Mouse (Mus musculus): ENCODE measurements around the gene Hrasls5.

Gene Hrasls5

DNA sequence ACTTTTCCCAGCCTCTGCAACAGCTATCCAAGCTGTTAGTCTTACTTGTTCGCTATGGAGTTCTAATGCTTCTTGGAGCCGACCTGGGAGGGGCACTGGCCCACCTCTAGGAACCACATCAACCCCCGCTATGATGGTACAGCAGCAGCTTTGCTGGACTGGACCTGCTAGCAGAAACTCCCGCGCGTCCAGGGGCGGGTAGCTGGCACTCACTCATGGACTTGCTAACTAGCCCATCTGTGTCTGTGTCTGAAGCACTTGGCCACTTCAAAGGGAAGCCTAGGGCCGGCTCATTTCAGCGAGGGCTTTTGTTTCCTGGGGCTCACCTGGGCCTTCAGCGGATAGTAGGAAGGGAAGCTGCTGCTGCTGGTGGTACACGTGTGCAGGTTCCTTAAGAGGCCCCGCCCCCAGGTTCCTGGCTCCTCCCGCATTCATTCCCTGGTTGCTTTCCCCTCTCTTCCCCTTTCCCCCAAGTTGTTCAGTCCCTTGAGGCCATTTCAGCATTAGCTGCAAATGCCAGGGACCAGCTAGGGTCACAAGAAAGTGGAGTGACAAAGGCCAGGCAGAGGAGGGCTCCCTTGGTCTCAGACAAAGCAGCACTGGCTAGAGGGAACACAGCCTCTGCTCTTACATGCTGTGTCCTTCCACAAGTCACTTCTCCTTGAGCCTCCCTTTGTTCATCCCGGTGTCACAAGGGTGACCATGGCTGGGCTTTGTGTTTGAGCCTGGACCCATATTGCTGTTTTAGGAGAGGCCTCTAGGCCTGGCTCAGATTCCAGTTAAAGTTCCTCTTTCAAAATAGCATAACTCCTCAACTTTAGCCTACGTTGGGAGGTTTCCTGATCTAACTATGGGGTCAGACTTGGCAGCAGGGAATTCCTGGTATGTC lies 5.3 kb upstream of the Hrasls5 start, which contains the start of gene Lgals12:
Gene Lgals12 (minus strand): TSS at position 393 of the 889 bp plus-strand sequence.
- in situ Hi-C loops (cut with MboI; ENCODE audit: low sequenced_read_pairs), result no loop called here

DNA sequence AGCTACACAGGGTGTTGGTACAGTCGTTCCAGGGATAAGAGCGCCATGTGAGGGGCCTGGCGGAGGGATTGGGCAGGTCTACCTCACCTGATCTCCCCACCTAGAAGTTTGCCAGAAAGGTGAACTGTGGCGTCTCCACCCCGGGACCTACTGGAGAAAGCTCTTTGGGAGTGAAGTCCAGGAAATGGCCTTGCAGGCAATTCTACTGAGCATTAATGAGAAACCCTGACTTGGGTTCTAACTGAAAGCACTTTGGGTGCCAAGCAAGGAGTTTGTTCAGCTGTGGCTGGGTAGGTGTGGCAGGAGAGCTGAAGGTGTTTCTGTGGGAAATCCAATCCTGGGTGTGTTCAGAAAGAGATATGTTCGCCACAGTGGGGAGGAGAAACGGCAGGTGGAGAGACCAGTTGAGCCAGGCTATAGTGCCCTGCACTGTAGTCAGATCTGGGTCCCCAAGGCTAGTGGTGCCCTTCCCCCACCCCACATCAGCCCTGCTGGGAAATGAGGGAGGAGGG lies 4.6 kb upstream of the Hrasls5 start:
- in situ Hi-C loops (cut with MboI; ENCODE audit: low sequenced_read_pairs), result no loop called here

DNA sequence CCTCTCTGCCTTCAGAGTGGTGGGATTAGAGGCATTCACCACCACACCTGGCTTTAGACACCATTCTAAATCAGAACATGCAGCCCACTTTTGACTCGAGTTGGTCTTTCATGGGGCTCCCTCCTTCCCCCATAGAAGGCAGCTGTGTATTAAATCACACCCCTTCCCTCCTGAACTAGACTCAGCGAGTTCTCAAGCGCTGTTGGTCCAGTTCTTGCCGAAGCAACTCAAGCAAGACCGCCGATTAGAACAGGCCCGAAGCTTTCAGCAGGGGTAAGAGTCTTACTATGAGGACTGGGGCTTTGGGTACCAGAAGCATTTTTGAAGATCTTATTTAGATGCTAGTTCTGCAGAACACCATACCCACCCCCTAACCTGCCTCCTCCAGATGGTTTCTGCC lies 810 bp downstream of the Hrasls5 start:
- in situ Hi-C loops (cut with MboI; ENCODE audit: low sequenced_read_pairs), result no loop called here

DNA sequence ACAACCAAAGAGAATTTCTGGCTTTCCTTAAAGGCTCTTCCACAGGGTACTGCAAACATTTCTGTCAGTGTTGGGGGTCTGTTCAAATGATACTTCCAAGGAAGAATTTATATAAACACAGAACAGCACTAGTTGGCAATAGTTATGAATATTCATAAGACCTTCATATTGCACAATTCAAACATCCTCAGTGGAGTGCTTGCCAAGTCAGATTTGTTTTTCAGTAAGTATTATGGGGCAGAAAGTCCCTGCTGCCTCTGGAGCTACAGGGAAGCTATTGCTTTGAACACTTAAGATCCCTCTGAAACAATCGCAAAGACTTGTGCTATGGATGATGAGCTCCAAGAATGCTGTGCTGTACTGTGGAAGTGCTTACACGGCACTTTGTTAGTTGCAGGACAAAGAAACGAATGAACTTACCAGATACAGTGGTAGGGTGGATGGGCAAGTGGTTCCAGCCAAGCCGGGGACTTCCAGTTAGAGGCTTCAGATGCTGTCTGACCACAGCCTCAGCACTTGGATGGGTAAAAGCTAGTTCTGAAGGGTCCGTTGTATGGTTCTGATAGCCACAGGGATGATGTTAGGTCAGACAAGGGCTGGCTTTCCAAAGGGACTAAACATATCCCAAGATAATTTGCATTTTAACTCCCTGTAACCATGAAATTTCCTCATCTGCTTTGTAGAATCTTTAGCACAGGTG lies 4.0 kb downstream of the Hrasls5 start:
- in situ Hi-C loops (cut with MboI; ENCODE audit: low sequenced_read_pairs), result no loop called here

DNA sequence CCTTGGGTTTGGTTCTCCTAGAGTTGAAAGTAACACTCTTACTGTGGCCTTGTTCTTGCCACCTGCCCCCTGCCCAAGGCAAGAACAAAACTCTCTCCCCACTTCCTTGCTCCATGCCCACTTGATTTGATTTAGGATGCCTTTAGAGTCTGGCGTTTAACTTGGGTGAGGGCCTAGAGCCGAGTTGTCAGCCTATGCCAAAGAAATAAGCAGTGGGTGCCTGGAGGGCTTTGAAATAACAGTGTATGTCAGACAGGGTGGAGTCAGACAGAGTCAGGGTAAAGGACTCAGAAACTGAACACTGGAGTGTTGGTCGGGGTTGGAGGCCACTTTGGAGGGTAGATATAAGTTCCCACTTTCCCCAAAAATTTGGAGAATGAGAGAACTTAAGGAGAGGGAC lies 4.7 kb downstream of the Hrasls5 start:
- in situ Hi-C loops (cut with MboI; ENCODE audit: low sequenced_read_pairs), result no loop called here

DNA sequence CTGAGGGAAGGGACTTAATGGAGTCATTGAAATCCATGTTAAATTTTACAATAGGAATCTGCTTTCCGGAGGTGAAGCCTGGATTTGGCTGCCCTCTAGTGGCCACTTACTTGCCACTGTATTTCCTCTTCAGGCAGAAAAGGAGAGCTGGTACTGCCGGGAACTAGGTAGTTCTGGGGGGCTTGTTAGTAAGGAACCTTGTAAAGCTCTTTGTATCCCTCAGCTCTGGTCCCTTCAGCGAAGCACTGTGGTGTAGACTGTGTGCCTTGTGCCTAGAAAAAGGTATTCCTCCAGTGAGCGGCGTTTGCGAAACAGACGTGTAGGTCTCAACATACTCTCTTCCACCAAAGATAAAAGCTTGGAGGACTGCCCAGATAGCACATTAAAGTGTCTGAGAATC lies 5.4 kb downstream of the Hrasls5 start:
- in situ Hi-C loops (cut with MboI; ENCODE audit: low sequenced_read_pairs), result no loop called here

DNA sequence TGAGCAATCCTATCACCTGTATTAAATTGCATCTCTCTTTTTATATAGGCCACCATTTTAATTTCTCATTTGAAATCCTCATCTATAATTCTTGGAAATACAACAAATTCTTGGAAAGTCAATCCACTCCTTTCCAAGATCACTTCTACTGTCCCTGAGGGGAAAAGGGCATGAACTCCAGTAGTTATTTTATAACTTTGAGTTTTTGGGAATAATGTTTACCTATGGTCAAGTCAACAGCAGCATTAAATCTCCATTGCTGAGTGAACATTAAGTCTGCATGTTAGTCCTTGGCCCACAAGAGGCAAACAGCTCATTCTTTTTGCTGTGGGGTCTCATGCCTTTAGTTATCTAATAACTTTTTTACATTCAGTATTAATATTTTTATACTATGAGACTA lies 20.7 kb downstream of the Hrasls5 start:
- in situ Hi-C loops (cut with MboI; ENCODE audit: low sequenced_read_pairs), result no loop called here

DNA sequence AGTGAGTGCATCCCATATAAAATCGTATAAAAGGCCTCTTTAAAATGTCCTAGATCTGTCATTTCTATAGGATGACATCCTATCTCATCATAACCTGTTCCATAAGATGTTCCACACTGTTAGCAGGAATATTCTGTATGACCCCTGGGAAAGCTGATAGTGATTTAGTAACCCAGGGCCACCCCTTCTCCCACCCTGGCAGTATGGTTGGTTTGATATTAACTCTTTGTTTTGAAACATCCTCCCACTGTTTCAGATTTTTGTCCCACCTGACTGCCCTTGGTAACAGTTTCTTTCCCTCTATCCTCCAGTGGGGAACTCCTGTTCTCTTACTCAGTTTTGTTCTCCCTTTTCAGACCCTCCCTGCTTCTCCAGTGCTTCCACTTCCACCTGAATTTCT lies 21.4 kb downstream of the Hrasls5 start:
- in situ Hi-C loops (cut with MboI; ENCODE audit: low sequenced_read_pairs), result no loop called here

DNA sequence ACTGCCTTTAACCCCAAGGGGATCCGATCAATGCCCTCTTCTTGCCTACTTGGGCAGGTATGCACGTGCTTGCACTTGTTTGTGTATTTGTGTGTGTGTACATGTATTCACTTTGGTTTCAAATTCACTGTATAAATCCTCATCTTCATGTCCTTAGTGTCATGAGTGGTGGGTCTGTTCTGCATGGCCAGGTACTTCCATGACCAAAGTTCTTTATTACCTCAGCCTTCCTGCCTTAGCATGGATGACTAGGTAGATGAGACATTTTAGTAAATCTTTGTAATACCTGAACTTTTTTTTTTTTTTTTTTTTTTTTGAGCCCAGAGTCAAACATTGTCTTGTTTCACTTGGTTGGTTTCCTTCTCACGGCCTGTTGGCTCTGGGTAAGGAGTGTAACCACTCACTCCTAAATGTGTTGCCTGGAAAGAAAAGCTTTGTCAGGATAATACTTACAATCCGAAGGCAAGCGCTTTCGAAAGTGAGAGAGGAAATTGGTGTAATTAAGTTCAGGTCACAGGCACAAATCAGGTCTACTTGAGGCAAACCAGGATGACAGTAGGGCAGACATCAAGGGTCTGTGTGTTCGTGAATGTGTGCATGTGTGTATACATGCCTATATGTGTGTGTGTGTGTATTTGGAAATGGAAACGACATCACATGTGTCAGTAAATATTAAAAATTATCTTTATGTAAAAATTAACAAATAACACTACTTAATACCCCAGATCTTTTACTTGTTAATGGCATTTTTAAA lies 36.7 kb downstream of the Hrasls5 start:
- in situ Hi-C loops (cut with MboI; ENCODE audit: low sequenced_read_pairs), result no loop called here

DNA sequence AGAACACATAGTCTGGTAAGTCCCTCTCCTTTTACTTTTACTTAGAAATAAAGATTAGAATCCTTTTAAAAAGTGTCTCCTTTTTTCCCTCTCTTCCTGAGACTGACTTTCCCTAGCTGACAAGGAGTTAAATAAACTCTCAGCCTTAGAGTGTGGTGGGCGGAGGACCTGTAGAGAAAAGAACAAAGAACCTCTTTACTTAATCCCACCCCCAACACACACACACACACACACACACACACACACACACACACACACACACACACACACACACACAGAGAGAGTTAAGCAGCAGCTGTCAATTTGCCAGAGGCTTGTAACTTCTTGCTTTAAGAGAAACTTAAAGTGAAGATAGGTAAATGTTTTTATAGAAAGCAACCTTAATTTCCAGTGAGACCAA lies 59.7 kb downstream of the Hrasls5 start:
- in situ Hi-C loops (cut with MboI; ENCODE audit: low sequenced_read_pairs), result no loop called here

DNA sequence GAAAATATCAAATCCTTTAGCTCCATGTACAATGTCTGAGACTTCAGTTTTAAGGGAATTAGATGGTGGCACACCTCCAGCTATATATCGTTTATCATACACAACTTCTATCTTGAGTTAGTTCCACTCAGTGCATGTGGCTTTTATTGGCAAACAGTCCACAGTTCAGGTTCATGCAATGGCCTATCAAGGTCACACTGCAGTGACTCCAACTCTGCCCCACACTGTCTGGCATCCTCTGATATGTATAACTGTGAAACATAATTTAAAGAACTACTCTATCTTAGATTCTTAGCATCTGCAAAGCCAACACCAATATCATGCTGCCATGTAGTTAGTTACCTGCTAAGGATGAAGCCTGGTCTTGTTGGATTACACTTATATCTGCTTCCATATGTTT lies 75.6 kb downstream of the Hrasls5 start:
- in situ Hi-C loops (cut with MboI; ENCODE audit: low sequenced_read_pairs), result no loop called here
